Mouse (Mus musculus) neural tube, embryonic 12.5 days (tissue): ENCODE measurements around the gene Slc8a2. TPM values are rescaled to one million over a fixed set of nuclear protein-coding genes. Genes with fewer than 3 reads are reported as not detected.

Source experiments
- ATAC-seq: fragments of 200-750 bp; cut with Nextera tagmentation; 2 replicates; pipeline ENCODE4 v1.8.0; 2017; ENCODE audit warnings: low read depth, mild to moderate bottlenecking, moderate TSS enrichment, moderate library complexity; ENCODE audit not compliant: low FRiP score
- H3K27ac ChIP-seq: fragments of 300-500 bp; sonication (generic); 2 replicates; pipeline ENCODE4 v1.5.1; 2016
- H3K27me3 ChIP-seq: fragments of 300-500 bp; sonication (generic); replicated peaks from 2 replicates; pipeline ENCODE4 v1.6.1; 2016; ENCODE audit warnings: mild to moderate bottlenecking
- H3K36me3 ChIP-seq: fragments of 300-500 bp; sonication (generic); 2 replicates; pipeline ENCODE4 v1.6.1; 2016; ENCODE audit warnings: mild to moderate bottlenecking
- H3K4me1 ChIP-seq: fragments of 300-500 bp; sonication (generic); 2 replicates; pipeline ENCODE4 v1.6.1; 2016
- H3K4me2 ChIP-seq: fragments of 300-500 bp; sonication (generic); replicated peaks from 2 replicates; pipeline ENCODE4 v1.6.1; 2016; ENCODE audit warnings: mild to moderate bottlenecking
- H3K4me3 ChIP-seq: fragments of 300-500 bp; sonication (generic); 2 replicates; pipeline ENCODE4 v1.5.1; 2016
- H3K9ac ChIP-seq: fragments of 300-500 bp; sonication (generic); 2 replicates; pipeline ENCODE4 v1.6.1; 2016; ENCODE audit warnings: mild to moderate bottlenecking
- H3K9me3 ChIP-seq: fragments of 300-500 bp; sonication (generic); 2 replicates; pipeline ENCODE4 v1.6.1; 2016; ENCODE audit warnings: mild to moderate bottlenecking
- WGBS: fragments of 180-500 bp; shearing (Covaris S2); methylation state at CpG from one replicate; pipeline ENCODE4 v1.1.7; 2016; 5-methylcytosine and 5-hydroxymethylcytosine counted together
- polyA plus RNA-seq: library from polyadenylated mRNA; unstranded; fragments of >200 nt; fragmentation: Nextera tagmentation; extraction: Ambion mirVana; gene quantifications from 2 replicates; pipeline ENCODE4 v1.2.1, GENCODE M21; 2016

Gene Slc8a2
- polyA plus RNA-seq, 1 experiment from 2014 or later, result 1.2 TPM

DNA sequence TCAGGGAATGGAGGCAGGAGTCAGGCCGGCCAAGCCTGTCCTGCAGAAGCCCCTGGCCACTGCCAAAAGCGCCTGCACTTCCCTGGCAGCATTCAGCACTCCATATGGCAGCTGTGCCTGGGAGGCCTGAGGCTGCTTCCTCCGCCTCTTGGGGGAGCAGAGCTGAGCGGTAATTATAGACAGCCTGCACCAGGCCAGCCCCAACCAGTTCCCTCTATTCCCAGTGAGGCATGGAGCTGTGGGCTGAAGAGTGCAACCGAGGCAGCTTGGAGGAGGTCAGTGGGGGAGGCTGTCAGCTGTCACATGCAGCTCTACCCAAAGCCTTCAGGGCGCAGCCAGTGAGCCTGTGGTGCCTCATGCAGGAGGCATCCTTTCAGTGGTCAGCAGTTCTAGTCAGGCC, 25.9 kb upstream of the Slc8a2 start:
- WGBS, result 77% methylated on average over 6 of the region's 6 CpGs
- H3K4me3 ChIP-seq, result no peak overlapping the region
- ATAC-seq, result peak; percentile 69

DNA sequence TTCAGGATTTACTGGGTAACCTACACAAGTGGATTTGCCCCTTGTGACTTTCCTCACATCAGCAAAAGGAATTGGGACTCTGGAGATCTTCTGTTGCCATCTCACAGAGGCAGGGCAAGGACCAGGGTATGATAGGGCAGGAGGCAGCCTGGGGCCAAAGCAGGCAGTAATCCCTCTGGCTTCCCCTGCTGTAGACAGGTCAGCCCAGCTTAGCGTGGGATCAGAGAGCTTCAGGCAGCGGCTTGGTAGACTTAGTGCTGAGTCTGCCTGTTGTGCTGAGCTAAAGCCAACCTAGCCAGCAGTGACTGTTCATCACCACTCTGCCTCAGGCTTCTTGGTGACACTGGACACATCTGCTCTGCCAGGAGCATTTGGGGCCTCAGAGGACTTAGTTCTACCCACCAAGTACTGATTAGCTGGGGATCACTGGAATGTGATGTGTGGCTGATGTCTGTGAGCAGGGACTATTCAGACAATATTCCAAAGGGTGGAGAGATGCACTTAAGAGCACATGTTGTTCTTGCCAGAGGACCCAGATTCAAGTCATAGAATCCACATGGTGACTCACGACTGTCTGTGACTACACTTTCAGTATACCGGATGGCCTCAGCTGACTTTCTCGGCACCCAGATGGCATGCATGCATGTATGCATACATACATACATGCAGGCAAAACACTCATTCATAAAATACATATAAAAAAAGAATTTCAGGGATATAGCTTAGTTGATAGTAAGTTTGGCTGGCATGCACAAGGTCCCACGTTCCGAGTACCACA, 24.8 kb upstream of the Slc8a2 start:
- H3K27ac ChIP-seq, result no peak overlapping the region
- H3K9me3 ChIP-seq, result no peaks in the 10 kb centered on the region
- no peak overlapping the region for H3K4me2 ChIP-seq
- peaks cover 46% of the 10 kb centered on the region for H3K36me3 ChIP-seq
- 92% methylated on average over 7 of the region's 7 CpGs for WGBS
- no peaks in the 10 kb centered on the region for H3K27me3 ChIP-seq
- no peak overlapping the region for H3K4me3 ChIP-seq
- H3K4me1 ChIP-seq, result peaks cover 29% of the 10 kb centered on the region
- ATAC-seq, result no peak
- peak overlapping the region; percentile 26; the same call in 1 of the 2 replicates for H3K9ac ChIP-seq

More for the DNA sequence above, 25.9 kb upstream of the Slc8a2 start:
- H3K9me3 ChIP-seq, result no peaks in the 10 kb centered on the region
- no peak overlapping the region; the same call in 1 of the 2 replicates for H3K27ac ChIP-seq
- peaks cover 38% of the 10 kb centered on the region for H3K4me1 ChIP-seq
- no peaks in the 10 kb centered on the region for H3K27me3 ChIP-seq
- H3K4me2 ChIP-seq, result 0 out of 2 replicates have a peak overlapping the region, but pooled peaks have one; percentile 4
- H3K36me3 ChIP-seq, result peaks cover 36% of the 10 kb centered on the region
- no peak overlapping the region for H3K9ac ChIP-seq

DNA sequence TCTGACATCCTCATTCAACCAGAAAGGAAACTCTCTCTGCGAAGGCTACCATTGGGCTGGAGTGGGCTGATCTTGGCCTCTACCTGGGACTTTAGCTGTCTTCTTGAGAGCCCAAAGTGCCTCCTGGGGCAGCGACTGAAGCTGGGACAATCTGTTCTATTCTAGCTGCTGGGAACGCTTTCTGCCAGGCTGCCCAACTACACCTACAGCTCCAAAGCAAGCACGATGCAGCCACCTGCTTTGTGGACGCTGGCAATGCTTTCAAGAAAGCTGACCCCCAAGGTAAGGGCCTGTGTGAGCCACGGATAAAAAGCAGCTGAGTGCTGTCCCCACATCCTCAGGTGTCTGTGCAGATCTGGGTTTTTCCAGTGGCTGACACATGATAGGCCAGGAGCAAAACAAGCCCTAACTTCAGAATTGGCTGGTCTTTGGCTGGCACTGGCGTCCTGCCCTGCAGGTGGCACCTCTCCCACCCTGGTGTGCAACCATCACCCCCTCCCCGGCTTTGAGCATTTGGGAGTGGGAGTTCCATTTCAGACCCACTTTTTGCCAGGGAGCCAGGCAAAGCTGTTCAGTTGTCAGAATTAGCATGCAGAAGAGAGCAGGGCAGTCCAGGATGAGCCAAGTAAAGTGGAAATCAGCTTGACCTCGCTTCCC, 20.6 kb upstream of the Slc8a2 start:
- H3K4me3 ChIP-seq, result no peak overlapping the region
- H3K9me3 ChIP-seq, result no peaks in the 10 kb centered on the region
- no peaks in the 10 kb centered on the region for H3K27me3 ChIP-seq
- 93% methylated on average over 9 of the region's 9 CpGs for WGBS
- peaks cover 78% of the 10 kb centered on the region for H3K36me3 ChIP-seq
- ATAC-seq, result no peak
- no peak overlapping the region for H3K4me2 ChIP-seq
- peaks cover 8% of the 10 kb centered on the region; the same call in 1 of the 2 replicates for H3K4me1 ChIP-seq
- no peak overlapping the region for H3K9ac ChIP-seq
- no peak overlapping the region for H3K27ac ChIP-seq

DNA sequence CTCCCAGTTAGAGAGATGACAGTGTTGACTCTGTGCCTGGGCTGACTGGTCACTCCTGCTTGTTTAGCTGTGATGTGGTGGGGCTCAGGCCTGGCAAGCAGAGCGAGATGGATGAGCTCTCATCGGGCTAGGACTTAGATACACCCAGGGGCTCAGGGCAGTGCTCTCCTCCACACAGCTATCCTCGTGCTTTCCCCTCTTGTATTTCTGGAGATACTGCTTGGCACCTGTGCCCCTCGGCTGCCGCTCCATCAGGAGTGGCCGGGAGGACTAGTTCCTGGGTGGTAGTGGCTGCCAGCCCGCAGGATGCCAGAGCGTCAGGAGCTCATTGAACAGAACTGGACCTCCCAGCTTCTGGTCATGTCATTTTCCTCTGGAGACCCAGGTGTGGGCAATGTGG, 19.5 kb upstream of the Slc8a2 start:
- no peaks in the 10 kb centered on the region for H3K9me3 ChIP-seq
- H3K27me3 ChIP-seq, result no peaks in the 10 kb centered on the region
- H3K36me3 ChIP-seq, result peaks cover 81% of the 10 kb centered on the region
- H3K4me3 ChIP-seq, result no peak overlapping the region
- no peak overlapping the region for H3K27ac ChIP-seq
- no peak for ATAC-seq
- no peaks in the 10 kb centered on the region for H3K4me1 ChIP-seq
- no peak overlapping the region for H3K4me2 ChIP-seq
- no peak overlapping the region for H3K9ac ChIP-seq
- WGBS, result 95% methylated on average over 8 of the region's 8 CpGs

DNA sequence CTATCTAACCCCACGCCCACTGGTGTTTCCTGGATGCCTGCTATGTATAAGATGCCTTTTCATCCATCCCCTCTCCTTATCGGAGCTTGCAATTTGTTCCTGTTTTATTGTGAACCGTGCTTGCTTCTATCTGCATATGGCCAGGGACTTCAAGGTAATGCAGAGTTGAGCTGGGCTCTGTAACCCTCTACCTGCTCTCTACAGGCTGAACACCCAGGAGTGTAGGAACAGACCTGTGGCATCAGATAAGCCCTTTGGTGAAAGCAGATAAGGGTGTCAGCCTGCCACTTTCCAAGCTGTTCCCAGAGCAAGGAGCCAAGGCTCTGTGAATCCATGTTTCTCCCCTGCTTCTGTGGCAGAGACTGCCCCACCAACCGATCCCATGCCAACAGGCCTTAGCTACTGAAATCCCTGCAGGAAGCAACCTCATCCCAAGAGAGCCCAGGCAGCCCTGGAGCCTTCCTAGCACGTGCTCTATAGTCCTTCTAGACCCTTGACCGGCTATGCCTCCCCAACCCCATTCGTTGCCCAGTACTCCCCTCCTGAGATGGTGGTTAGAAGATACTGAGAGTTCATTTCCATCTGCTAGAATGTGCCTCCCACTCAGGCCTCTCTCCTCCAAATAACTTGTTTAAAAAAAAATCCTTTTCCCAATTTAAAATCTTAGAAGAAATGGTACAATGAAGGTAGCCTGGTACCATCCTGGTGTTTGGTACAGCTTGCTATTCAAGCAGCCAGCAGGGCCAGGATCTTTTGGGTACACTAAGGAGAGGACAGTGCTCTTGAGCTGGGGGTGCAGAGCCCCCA, 18.1 kb upstream of the Slc8a2 start:
- 89% methylated on average over 7 of the region's 7 CpGs for whole genome bisulfite sequencing
- no peak for ATAC-seq
- Histone ChIP-seq H3K4me2 (no peak overlapping the region), H3K27ac (no peak overlapping the region), H3K4me1 (no peaks in the 10 kb centered on the region), H3K9ac (no peak overlapping the region), H3K4me3 (no peak overlapping the region), H3K27me3 (no peaks in the 10 kb centered on the region), H3K36me3 (peaks cover 95% of the 10 kb centered on the region), H3K9me3 (no peaks in the 10 kb centered on the region)

DNA sequence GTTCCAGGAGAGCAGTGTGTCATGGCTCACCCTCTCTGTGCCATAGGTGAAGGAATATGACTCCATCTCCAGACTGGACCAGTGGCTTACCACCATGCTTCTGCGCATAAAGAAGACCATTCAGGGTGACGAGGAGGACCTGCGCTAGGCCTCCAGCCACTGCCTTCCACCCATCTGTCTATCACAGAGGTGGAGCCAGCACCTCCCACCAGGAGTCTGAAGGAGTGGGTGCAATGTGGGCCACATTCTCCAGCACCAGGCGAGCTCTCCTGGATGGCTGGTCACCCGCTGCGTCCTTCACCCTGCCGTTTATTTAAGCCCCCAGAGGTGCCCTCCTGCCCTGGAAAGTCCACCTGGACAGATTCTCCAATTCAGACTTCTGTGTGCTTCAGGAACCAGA, 13.2 kb upstream of the Slc8a2 start:
- H3K9ac ChIP-seq, result no peak overlapping the region
- peaks cover 7% of the 10 kb centered on the region; the same call in 1 of the 2 replicates for H3K4me1 ChIP-seq
- H3K4me3 ChIP-seq, result no peak overlapping the region
- ATAC-seq, result no peak
- 90% methylated on average over 7 of the region's 7 CpGs for WGBS
- H3K9me3 ChIP-seq, result no peaks in the 10 kb centered on the region
- no peak overlapping the region for H3K27ac ChIP-seq
- H3K4me2 ChIP-seq, result no peak overlapping the region
- no peaks in the 10 kb centered on the region for H3K27me3 ChIP-seq
- peaks cover 65% of the 10 kb centered on the region for H3K36me3 ChIP-seq

DNA sequence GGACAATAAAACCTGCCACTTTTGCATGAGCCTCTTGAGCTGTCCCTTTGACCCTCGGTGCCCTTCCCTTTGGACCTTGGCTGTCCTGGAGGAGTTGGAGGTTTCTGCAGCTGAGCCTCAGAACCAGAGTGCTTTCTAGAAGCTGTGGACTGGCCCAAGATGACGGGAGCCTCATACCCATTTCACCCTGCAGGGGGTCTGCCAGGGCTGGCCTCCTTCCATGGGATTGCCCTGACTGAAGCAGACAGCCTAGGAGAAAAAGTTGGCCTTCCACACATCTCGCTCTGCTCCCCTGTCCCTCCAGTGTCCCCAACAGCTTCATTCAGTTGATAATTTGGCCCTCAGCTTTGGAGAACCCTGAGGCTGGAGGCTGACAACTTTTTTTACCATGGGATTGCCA, 12.5 kb upstream of the Slc8a2 start:
- no peaks in the 10 kb centered on the region for H3K27me3 ChIP-seq
- no peak overlapping the region for H3K27ac ChIP-seq
- no peak for ATAC-seq
- no peaks in the 10 kb centered on the region for H3K9me3 ChIP-seq
- peaks cover 7% of the 10 kb centered on the region; the same call in 1 of the 2 replicates for H3K4me1 ChIP-seq
- no peak overlapping the region for H3K9ac ChIP-seq
- H3K36me3 ChIP-seq, result peaks cover 59% of the 10 kb centered on the region
- H3K4me2 ChIP-seq, result no peak overlapping the region
- 83% methylated on average over 3 of the region's 3 CpGs for WGBS
- no peak overlapping the region for H3K4me3 ChIP-seq

DNA sequence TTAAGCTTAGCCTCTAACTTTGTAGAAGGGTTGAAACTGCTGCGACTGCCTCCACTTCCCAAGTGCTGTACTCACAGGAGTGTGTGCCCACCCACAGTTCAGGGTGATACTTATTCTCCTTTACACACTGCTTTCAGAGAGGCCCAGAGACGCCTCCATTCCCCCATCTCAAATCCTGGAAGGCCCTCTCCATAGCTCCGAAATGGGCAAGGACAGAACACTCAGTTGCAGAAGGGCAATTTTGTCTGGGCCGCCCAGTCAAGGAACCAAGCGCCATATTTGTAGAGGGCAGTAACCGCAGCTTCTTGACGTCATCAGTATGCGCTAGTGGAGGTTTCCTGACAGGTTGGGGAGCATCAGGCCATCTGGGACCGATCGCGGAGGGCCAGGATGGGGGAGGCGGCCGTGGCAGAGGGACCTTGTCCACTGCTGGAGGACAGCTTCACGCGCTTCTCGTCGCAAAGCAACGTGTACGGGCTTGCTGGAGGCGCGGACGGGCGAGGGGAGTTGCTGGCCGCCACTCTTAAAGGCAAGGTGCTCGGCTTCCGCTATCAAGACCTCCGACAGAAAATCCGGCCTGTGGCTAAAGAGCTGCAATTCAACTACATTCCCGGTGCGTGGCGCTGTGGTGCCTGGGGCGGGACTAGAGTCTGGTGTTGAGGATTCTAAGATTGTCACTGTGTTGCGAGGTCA, 9.9 kb upstream of the Slc8a2 start, which contains the start of gene Kptn:
TSS of gene Kptn (plus strand) at position 327 of the 693 bp plus-strand sequence.
- 2% methylated on average over 33 of the region's 33 CpGs for WGBS
- ATAC-seq, result peak; percentile 90
- peaks cover 7% of the 10 kb centered on the region; the same call in 1 of the 2 replicates for H3K4me1 ChIP-seq
- H3K4me3 ChIP-seq, result peak within 1 kb of the TSS; percentile 71
- H3K36me3 ChIP-seq, result peaks cover 38% of the 10 kb centered on the region
- no peak within 1 kb of the TSS for H3K27ac ChIP-seq
- H3K9ac ChIP-seq, result peak within 1 kb of the TSS; percentile 67
- H3K4me2 ChIP-seq, result peak within 1 kb of the TSS; percentile 61
- no peaks in the 10 kb centered on the region for H3K27me3 ChIP-seq
- H3K9me3 ChIP-seq, result no peaks in the 10 kb centered on the region

DNA sequence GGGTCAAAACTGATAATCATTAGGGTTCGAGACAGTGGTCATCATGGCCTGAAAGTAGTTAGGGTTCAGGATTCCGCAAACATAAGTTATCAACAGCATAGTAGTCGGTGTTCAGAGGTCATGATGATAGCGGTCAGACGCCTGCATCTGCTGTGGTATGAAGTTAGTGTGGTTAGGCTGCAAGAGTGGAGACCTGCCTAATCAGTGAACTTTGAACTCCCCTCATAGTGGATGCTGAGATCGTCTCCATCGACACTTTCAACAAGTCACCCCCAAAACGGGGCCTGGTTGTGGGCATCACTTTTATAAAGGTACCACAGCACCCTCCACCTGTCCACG, 9.4 kb upstream of the Slc8a2 start:
- Histone ChIP-seq H3K27ac (no peak overlapping the region), H3K36me3 (peaks cover 33% of the 10 kb centered on the region), H3K9ac (peak overlapping the region; percentile 67; the same call in 1 of the 2 replicates), H3K4me2 (peak overlapping the region; percentile 61), H3K4me1 (peaks cover 7% of the 10 kb centered on the region; the same call in 1 of the 2 replicates), H3K27me3 (no peaks in the 10 kb centered on the region), H3K9me3 (no peaks in the 10 kb centered on the region), H3K4me3 (peak overlapping the region; percentile 71)
- peak; percentile 59; the same call in 1 of the 2 replicates for ATAC-seq
- 52% methylated on average over 9 of the region's 9 CpGs for WGBS

DNA sequence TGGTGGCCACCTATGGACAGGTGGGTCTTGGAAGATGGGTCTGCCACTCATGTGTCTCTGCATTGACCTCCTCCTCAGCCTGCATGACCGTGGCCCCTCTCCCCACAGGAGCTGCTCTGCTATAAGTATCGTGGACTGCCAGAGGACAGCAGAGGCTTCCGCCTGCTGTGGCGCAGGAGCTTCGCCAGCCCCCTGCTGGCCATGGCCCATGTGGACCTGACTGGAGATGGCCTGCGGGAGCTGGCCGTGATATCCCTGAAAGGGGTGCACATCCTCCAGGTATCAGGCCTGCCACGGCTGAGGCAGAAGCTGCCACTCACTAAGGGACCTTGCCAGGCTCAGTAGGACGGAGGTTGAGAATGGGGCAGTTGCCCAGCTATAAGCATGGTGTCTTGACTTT, 3.8 kb upstream of the Slc8a2 start:
- ATAC-seq, result no peak
- Histone ChIP-seq H3K9ac (no peak overlapping the region), H3K36me3 (peaks cover 14% of the 10 kb centered on the region), H3K27ac (no peak overlapping the region), H3K9me3 (no peaks in the 10 kb centered on the region), H3K4me3 (no peak overlapping the region), H3K27me3 (no peaks in the 10 kb centered on the region), H3K4me2 (no peak overlapping the region), H3K4me1 (peaks cover 15% of the 10 kb centered on the region)
- 84% methylated on average over 9 of the region's 9 CpGs for WGBS

DNA sequence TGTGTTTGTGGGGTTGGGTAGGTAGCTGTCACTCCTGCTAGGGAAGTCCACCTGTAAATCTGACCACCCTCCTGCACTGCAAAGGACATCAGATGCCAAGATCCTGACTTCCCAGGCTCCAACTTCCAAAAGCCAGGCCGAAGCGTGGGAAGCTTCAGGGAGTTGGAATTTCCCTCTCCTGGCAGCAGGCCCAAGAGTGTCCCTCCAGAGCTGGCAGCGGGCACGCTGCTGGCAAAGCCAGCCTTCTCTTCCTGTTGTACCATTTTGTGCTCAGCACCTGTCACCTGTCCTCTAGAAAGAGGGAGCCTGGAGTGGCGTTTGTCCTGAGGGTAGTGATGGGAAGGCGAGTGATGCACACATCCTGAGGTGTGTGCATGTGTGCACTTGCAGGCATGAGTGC, 1.3 kb upstream of the Slc8a2 start:
- ATAC-seq, result no peak
- WGBS, result 92% methylated on average over 6 of the region's 6 CpGs
- H3K36me3 ChIP-seq, result peaks cover 14% of the 10 kb centered on the region

More for the DNA sequence above, 1.3 kb upstream of the Slc8a2 start:
- H3K27ac ChIP-seq, result no peak overlapping the region
- no peak overlapping the region for H3K4me2 ChIP-seq
- no peaks in the 10 kb centered on the region for H3K27me3 ChIP-seq
- H3K9me3 ChIP-seq, result no peaks in the 10 kb centered on the region
- H3K4me3 ChIP-seq, result no peak overlapping the region
- H3K9ac ChIP-seq, result no peak overlapping the region
- peaks cover 40% of the 10 kb centered on the region for H3K4me1 ChIP-seq
